Mouse (Mus musculus): ENCODE data around the gene Cyp46a1. TPM values are rescaled to one million over a fixed set of nuclear protein-coding genes. Genes with fewer than 3 reads are reported as not detected.

Gene Cyp46a1
- polyA plus RNA-seq, 1 experiment from 2014 or later, result 5.8 TPM

GRCm38 (mm10) chr12:108372241-108372640, 38.1 kb downstream of the Cyp46a1 start:
- DNase-seq (ENCODE audit: low spot score), result no peak
- no peaks in the 10 kb centered on the region; the same call in 1 of the 2 replicates for H3K4me1 ChIP-seq (ENCODE audit: control insufficient read depth, insufficient read depth, low read length)
- H3K4me3 ChIP-seq (ENCODE audit: low read depth, low read length), result no peak overlapping the region
- no peaks in the 10 kb centered on the region for H3K27me3 ChIP-seq (replicated peaks; ENCODE audit: control insufficient read depth, insufficient read depth, low read length)
- 82% methylated on average over 17 of the region's 17 CpGs for WGBS
- H3K4me2 ChIP-seq (ENCODE audit: low read depth, low read length), result no peak overlapping the region
- no peaks in the 10 kb centered on the region for H3K36me3 ChIP-seq (ENCODE audit: control insufficient read depth, insufficient read depth, low read length)
- ATAC-seq (ENCODE audit: low read depth), result no peak
- no peak overlapping the region for H3K27ac ChIP-seq (replicated peaks; ENCODE audit: low read depth, low read length)
- no peaks in the 10 kb centered on the region for H3K9me3 ChIP-seq (ENCODE audit: control insufficient read depth, low read length)
- H3K9ac ChIP-seq (ENCODE audit: low read depth, low read length), result no peak overlapping the region

DNA sequence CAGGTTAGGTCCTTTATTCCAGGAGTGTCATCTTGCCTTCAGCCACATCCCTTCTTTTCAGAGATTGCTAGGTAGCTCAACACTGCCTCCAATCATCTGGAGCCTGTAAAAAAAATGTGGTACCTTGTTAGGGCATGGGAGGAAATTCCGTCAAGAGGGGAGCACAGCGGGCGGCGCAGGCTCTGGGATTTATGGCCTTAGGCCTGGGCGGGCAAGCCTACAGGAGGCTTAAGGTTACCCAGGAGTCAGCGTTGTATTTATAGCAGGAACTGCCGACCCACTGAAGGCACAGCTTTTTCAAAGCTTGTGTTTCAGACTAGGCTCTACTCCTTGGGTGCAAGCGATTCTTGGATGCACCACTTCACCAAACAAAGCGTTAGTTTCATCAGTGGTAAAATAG, 39.4 kb downstream of the Cyp46a1 start:
- no peaks in the 10 kb centered on the region for H3K36me3 ChIP-seq (ENCODE audit: control insufficient read depth, insufficient read depth, low read length)
- DNase-seq (ENCODE audit: low spot score) (no peak), ATAC-seq (ENCODE audit: low read depth) (no peak)
- no peak overlapping the region for H3K4me2 ChIP-seq (ENCODE audit: low read depth, low read length)
- no peaks in the 10 kb centered on the region; the same call in 1 of the 2 replicates for H3K4me1 ChIP-seq (ENCODE audit: control insufficient read depth, insufficient read depth, low read length)
- H3K9ac ChIP-seq (ENCODE audit: low read depth, low read length), result no peak overlapping the region
- H3K27me3 ChIP-seq (replicated peaks; ENCODE audit: control insufficient read depth, insufficient read depth, low read length), result no peaks in the 10 kb centered on the region
- H3K4me3 ChIP-seq (ENCODE audit: low read depth, low read length), result no peak overlapping the region
- 68% methylated on average over 9 of the region's 9 CpGs for WGBS
- no peaks in the 10 kb centered on the region for H3K9me3 ChIP-seq (ENCODE audit: control insufficient read depth, low read length)
- no peak overlapping the region for H3K27ac ChIP-seq (replicated peaks; ENCODE audit: low read depth, low read length)

- Histone ChIP-seq H3K36me3 (ENCODE audit: control insufficient read depth, insufficient read depth, low read length) (no peaks in the 10 kb centered on the region), H3K4me2 (ENCODE audit: low read depth, low read length) (no peak overlapping the region), H3K4me1 (ENCODE audit: control insufficient read depth, insufficient read depth, low read length) (no peaks in the 10 kb centered on the region; the same call in 1 of the 2 replicates), H3K27ac (replicated peaks; ENCODE audit: low read depth, low read length) (no peak overlapping the region), H3K9ac (ENCODE audit: low read depth, low read length) (no peak overlapping the region), H3K9me3 (ENCODE audit: control insufficient read depth, low read length) (no peaks in the 10 kb centered on the region), H3K27me3 (replicated peaks; ENCODE audit: control insufficient read depth, insufficient read depth, low read length) (no peaks in the 10 kb centered on the region), H3K4me3 (ENCODE audit: low read depth, low read length) (no peak overlapping the region)
- no peak for ATAC-seq (ENCODE audit: low read depth)
- WGBS, result 71% methylated on average over 8 of the region's 8 CpGs
- DNase-seq (ENCODE audit: low spot score), result no peak
These were observed 40.5 kb downstream of the Cyp46a1 start for GRCm38 (mm10) chr12:108374689-108375088.

GRCm38 (mm10) chr12:108378379-108379133, 44.4 kb downstream of the Cyp46a1 start:
- DNase-seq (ENCODE audit: low spot score) (no peak), ATAC-seq (ENCODE audit: low read depth) (no peak)
- H3K27me3 ChIP-seq (replicated peaks; ENCODE audit: control insufficient read depth, insufficient read depth, low read length), result no peaks in the 10 kb centered on the region
- H3K36me3 ChIP-seq (ENCODE audit: control insufficient read depth, insufficient read depth, low read length), result no peaks in the 10 kb centered on the region
- no peak overlapping the region for H3K4me3 ChIP-seq (ENCODE audit: low read depth, low read length)
- no peak overlapping the region for H3K27ac ChIP-seq (replicated peaks; ENCODE audit: low read depth, low read length)
- no peaks in the 10 kb centered on the region for H3K4me1 ChIP-seq (ENCODE audit: control insufficient read depth, insufficient read depth, low read length)
- H3K9me3 ChIP-seq (ENCODE audit: control insufficient read depth, low read length), result no peaks in the 10 kb centered on the region
- H3K9ac ChIP-seq (ENCODE audit: low read depth, low read length), result no peak overlapping the region
- no peak overlapping the region for H3K4me2 ChIP-seq (ENCODE audit: low read depth, low read length)
- 78% methylated on average over 13 of the region's 13 CpGs for WGBS

- no peaks in the 10 kb centered on the region for H3K9me3 ChIP-seq (ENCODE audit: control insufficient read depth, low read length)
- ATAC-seq (ENCODE audit: low read depth) (peak; percentile 90), DNase-seq (ENCODE audit: low spot score) (peak; percentile 85)
- peak overlapping the region; percentile 42; the same call in 1 of the 2 replicates for H3K9ac ChIP-seq (ENCODE audit: low read depth, low read length)
- H3K4me3 ChIP-seq (ENCODE audit: low read depth, low read length), result no peak overlapping the region
- H3K4me2 ChIP-seq (ENCODE audit: low read depth, low read length), result no peak overlapping the region
- H3K27me3 ChIP-seq (replicated peaks; ENCODE audit: control insufficient read depth, insufficient read depth, low read length), result no peaks in the 10 kb centered on the region
- peaks cover 8% of the 10 kb centered on the region for H3K4me1 ChIP-seq (ENCODE audit: control insufficient read depth, insufficient read depth, low read length)
- no peaks in the 10 kb centered on the region for H3K36me3 ChIP-seq (ENCODE audit: control insufficient read depth, insufficient read depth, low read length)
- H3K27ac ChIP-seq (replicated peaks; ENCODE audit: low read depth, low read length), result no peak overlapping the region
- 37% methylated on average over 12 of the region's 13 CpGs for WGBS
These were observed 52.5 kb downstream of the Cyp46a1 start for GRCm38 (mm10) chr12:108386476-108387232.

GRCm38 (mm10) chr12:108389718-108390117, 55.5 kb downstream of the Cyp46a1 start:
- ATAC-seq (ENCODE audit: low read depth) (no peak), DNase-seq (ENCODE audit: low spot score) (no peak)
- Histone ChIP-seq H3K9me3 (ENCODE audit: control insufficient read depth, low read length) (no peaks in the 10 kb centered on the region), H3K4me1 (ENCODE audit: control insufficient read depth, insufficient read depth, low read length) (peaks cover 8% of the 10 kb centered on the region), H3K27ac (replicated peaks; ENCODE audit: low read depth, low read length) (no peak overlapping the region), H3K4me2 (ENCODE audit: low read depth, low read length) (no peak overlapping the region), H3K27me3 (replicated peaks; ENCODE audit: control insufficient read depth, insufficient read depth, low read length) (no peaks in the 10 kb centered on the region), H3K36me3 (ENCODE audit: control insufficient read depth, insufficient read depth, low read length) (no peaks in the 10 kb centered on the region), H3K4me3 (ENCODE audit: low read depth, low read length) (no peak overlapping the region), H3K9ac (ENCODE audit: low read depth, low read length) (no peak overlapping the region)
- 27% methylated on average over 3 of the region's 3 CpGs for WGBS

GRCm38 (mm10) chr12:108392254-108393044, 58.3 kb downstream of the Cyp46a1 start:
- no peak overlapping the region for H3K27ac ChIP-seq (replicated peaks; ENCODE audit: low read depth, low read length)
- ATAC-seq (ENCODE audit: low read depth) (no peak), DNase-seq (ENCODE audit: low spot score) (no peak)
- no peaks in the 10 kb centered on the region for H3K9me3 ChIP-seq (ENCODE audit: control insufficient read depth, low read length)
- no peak overlapping the region for H3K4me3 ChIP-seq (ENCODE audit: low read depth, low read length)
- no peaks in the 10 kb centered on the region for H3K27me3 ChIP-seq (replicated peaks; ENCODE audit: control insufficient read depth, insufficient read depth, low read length)
- no peak overlapping the region for H3K9ac ChIP-seq (ENCODE audit: low read depth, low read length)
- H3K36me3 ChIP-seq (ENCODE audit: control insufficient read depth, insufficient read depth, low read length), result no peaks in the 10 kb centered on the region
- H3K4me2 ChIP-seq (ENCODE audit: low read depth, low read length), result no peak overlapping the region
- WGBS, result 66% methylated on average over 12 of the region's 12 CpGs
- 0 out of 2 replicates have a peak, but pooled peaks cover 2% of the 10 kb centered on the region for H3K4me1 ChIP-seq (ENCODE audit: control insufficient read depth, insufficient read depth, low read length)

DNA sequence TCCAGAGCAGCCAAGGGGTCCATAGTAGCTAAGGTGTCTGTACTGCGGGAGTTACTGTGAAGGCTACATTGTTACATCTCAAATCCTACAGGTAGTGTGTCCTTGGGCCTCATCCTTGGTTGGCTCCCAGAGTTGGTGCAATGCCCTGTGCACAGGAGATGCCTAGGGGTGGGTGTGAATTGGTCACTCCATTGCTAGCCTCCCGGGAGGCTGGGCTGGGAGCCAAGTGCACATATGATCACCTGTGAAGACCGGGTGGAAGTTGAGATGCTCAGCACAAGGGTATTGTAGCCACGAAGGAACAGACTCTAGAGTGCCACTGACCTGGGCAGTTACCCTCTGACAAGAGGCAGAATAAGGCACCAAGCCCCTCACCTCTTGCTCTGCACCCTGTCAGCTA, 58.9 kb downstream of the Cyp46a1 start:
- no peak overlapping the region for H3K4me2 ChIP-seq (ENCODE audit: low read depth, low read length)
- H3K4me3 ChIP-seq (ENCODE audit: low read depth, low read length), result no peak overlapping the region
- peaks cover 2% of the 10 kb centered on the region; the same call in 1 of the 2 replicates for H3K4me1 ChIP-seq (ENCODE audit: control insufficient read depth, insufficient read depth, low read length)
- H3K27me3 ChIP-seq (replicated peaks; ENCODE audit: control insufficient read depth, insufficient read depth, low read length), result no peaks in the 10 kb centered on the region
- H3K36me3 ChIP-seq (ENCODE audit: control insufficient read depth, insufficient read depth, low read length), result no peaks in the 10 kb centered on the region
- no peak for DNase-seq (ENCODE audit: low spot score)
- ATAC-seq (ENCODE audit: low read depth), result no peak
- WGBS, result 83% methylated on average over 4 of the region's 4 CpGs
- no peak overlapping the region for H3K9ac ChIP-seq (ENCODE audit: low read depth, low read length)
- no peaks in the 10 kb centered on the region for H3K9me3 ChIP-seq (ENCODE audit: control insufficient read depth, low read length)
- no peak overlapping the region for H3K27ac ChIP-seq (replicated peaks; ENCODE audit: low read depth, low read length)

Data from embryonic facial prominence, embryonic 14.5 days (tissue).